Mouse (Mus musculus) liver, embryonic 14.5 days (tissue): Measurements from ENCODE around the gene Slc25a41.

ENCODE experiments used
- CTCF ChIP-seq: IDR thresholded peaks from 2 replicates; pipeline ENCODE4 v1.5.1; 2016; ENCODE audit warnings: antibody characterized with exemption, low read depth, control low read depth
- EP300 ChIP-seq: IDR thresholded peaks from 2 replicates; pipeline ENCODE4 v1.6.1; 2016; ENCODE audit warnings: antibody characterized with exemption, low read depth

GRCm38 (mm10) chr17:56999414-56999813, 42.0 kb downstream of the Slc25a41 start:
- TF ChIP-seq CTCF, result no peak
- no peak for TF ChIP-seq EP300
